Mouse (Mus musculus) kidney, postnatal 0 days (tissue): Measurements from ENCODE around the gene Mindy3. TPM values are rescaled to one million over a fixed set of nuclear protein-coding genes. Genes with fewer than 3 reads are reported as not detected.

ENCODE experiments used
- ATAC-seq: fragments of 200-750 bp; cut with Nextera tagmentation; replicated peaks from 2 replicates; pipeline ENCODE4 v1.8.0; 2017; ENCODE audit warnings: low read depth, moderate number of reproducible peaks, moderate TSS enrichment, moderate library complexity; ENCODE audit not compliant: low FRiP score
- DNase-seq: peaks from one replicate; pipeline ENCODE4 v3.0.0-alpha.2; 2016; ENCODE audit warnings: low spot score
- H3K27ac ChIP-seq: fragments of 300-500 bp; sonication (generic); 2 replicates; pipeline ENCODE4 v1.5.1; 2014; ENCODE audit warnings: mild to moderate bottlenecking
- H3K27me3 ChIP-seq: fragments of 300-500 bp; sonication (generic); 2 replicates; pipeline ENCODE4 v1.6.1; 2014; ENCODE audit warnings: low read length, mixed read lengths; ENCODE audit not compliant: insufficient read depth
- H3K36me3 ChIP-seq: fragments of 300-500 bp; sonication (generic); 2 replicates; pipeline ENCODE4 v1.6.1; 2014; ENCODE audit warnings: low read length, mixed read lengths; ENCODE audit not compliant: insufficient read depth
- H3K4me1 ChIP-seq: fragments of 300-500 bp; sonication (generic); replicated peaks from 2 replicates; pipeline ENCODE4 v1.6.1; 2014; ENCODE audit warnings: antibody characterized with exemption, low read length, mixed read lengths; ENCODE audit not compliant: insufficient read depth
- H3K4me2 ChIP-seq: fragments of 300-500 bp; sonication (generic); 2 replicates; pipeline ENCODE4 v1.6.1; 2014; ENCODE audit warnings: mild to moderate bottlenecking, low read length, moderate library complexity, mixed read lengths
- H3K4me3 ChIP-seq: fragments of 300-500 bp; sonication (generic); replicated peaks from 2 replicates; pipeline ENCODE4 v1.5.1; 2014; ENCODE audit warnings: low read depth, low read length
- H3K9ac ChIP-seq: fragments of 300-500 bp; sonication (generic); 2 replicates; pipeline ENCODE4 v1.6.1; 2014; ENCODE audit warnings: low read depth, low read length
- H3K9me3 ChIP-seq: fragments of 300-500 bp; sonication (generic); replicated peaks from 2 replicates; pipeline ENCODE4 v1.6.1; 2016; ENCODE audit warnings: low read length, inconsistent platforms, mixed read lengths
- CTCF ChIP-seq: IDR thresholded peaks from 2 replicates; pipeline ENCODE4 v1.5.1; 2016; ENCODE audit warnings: antibody characterized with exemption, low read depth, mild to moderate bottlenecking, moderate library complexity
- WGBS: fragments of 180-500 bp; shearing (Covaris S2); extraction: QIAGEN DNeasy Blood & Tissue Kit; methylation state at CpG from one replicate; pipeline ENCODE4 v1.1.7; 2014; 5-methylcytosine and 5-hydroxymethylcytosine counted together
- polyA plus RNA-seq: library from polyadenylated mRNA; unstranded; fragments of >200 nt; fragmentation: Nextera tagmentation; extraction: Ambion mirVana; gene quantifications from 2 replicates; pipeline ENCODE4 v1.2.1, GENCODE M21; 2015

Mindy3 gene
- polyA plus RNA-seq, 1 experiment from 2014 or later, result 39.5 TPM

DNA sequence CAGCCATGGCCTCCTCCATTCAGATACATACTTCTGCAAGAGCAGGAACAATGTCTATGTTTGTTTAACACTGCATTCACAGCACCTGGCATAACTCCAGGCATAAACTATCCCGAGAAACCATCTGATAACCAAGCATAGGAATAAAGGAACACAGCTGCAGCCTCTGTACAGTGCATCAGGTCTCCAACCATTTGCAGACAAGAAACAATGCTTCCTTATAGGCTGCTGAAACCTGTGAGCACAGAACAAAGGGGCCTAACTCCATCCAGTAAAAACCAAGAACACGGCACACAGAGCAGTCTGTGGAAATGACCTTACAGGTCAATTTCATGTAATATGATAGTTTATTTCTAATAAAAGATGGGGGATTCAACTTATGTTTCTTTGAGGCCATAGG is 39.0 kb downstream of the Mindy3 start:
- TF ChIP-seq CTCF, result no peak
- no peak overlapping the region for H3K27ac ChIP-seq
- DNase-seq, result peak; percentile 8
- H3K9ac ChIP-seq, result no peak overlapping the region
- no peaks in the 10 kb centered on the region for H3K36me3 ChIP-seq
- H3K4me3 ChIP-seq, result no peak overlapping the region
- H3K27me3 ChIP-seq, result no peaks in the 10 kb centered on the region
- no peak for ATAC-seq
- H3K9me3 ChIP-seq, result no peaks in the 10 kb centered on the region
- no peak overlapping the region for H3K4me2 ChIP-seq
- 23% methylated on average over 2 of the region's 2 CpGs for WGBS
- no peaks in the 10 kb centered on the region; the same call in 1 of the 2 replicates for H3K4me1 ChIP-seq

- no peak overlapping the region for H3K9ac ChIP-seq
- H3K27ac ChIP-seq, result no peak overlapping the region
- no peaks in the 10 kb centered on the region for H3K27me3 ChIP-seq
- H3K36me3 ChIP-seq, result no peaks in the 10 kb centered on the region
- no peaks in the 10 kb centered on the region for H3K9me3 ChIP-seq
- H3K4me2 ChIP-seq, result no peak overlapping the region
- H3K4me3 ChIP-seq, result no peak overlapping the region
- DNase-seq, result no peak
- no peaks in the 10 kb centered on the region; the same call in 1 of the 2 replicates for H3K4me1 ChIP-seq
- no peak for ATAC-seq
- WGBS, result 95% methylated on average over 5 of the region's 5 CpGs
- TF ChIP-seq CTCF, result no peak
Measured at GRCm38 (mm10) chr2:12378591-12378990, 40.7 kb downstream of the Mindy3 start.

DNA sequence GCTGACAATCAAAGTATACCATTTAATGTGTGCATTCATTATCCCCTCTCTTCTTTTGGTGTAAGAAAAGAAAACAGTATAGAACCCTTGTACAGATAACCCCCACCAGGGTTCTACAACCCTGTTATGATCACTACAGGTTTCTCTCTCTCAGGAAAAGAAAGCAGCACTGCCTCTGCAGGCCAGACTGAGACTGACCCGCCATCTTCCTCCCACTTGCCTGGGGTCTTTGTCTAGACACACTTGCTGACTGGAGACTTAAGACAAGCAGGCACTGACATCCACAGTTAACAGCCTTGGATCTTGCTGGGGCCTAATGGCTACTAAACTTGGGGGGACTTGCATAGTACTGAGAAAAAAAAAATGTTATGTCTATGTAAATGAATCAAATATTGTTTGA is 42.2 kb downstream of the Mindy3 start:
- Histone ChIP-seq H3K4me3 (no peak overlapping the region), H3K4me1 (no peaks in the 10 kb centered on the region), H3K27me3 (no peaks in the 10 kb centered on the region), H3K9me3 (no peaks in the 10 kb centered on the region), H3K27ac (no peak overlapping the region), H3K36me3 (no peaks in the 10 kb centered on the region), H3K4me2 (no peak overlapping the region), H3K9ac (no peak overlapping the region)
- 89% methylated on average over 1 of the region's 1 CpGs for WGBS
- no peak for TF ChIP-seq CTCF
- no peak for DNase-seq
- ATAC-seq, result no peak

DNA sequence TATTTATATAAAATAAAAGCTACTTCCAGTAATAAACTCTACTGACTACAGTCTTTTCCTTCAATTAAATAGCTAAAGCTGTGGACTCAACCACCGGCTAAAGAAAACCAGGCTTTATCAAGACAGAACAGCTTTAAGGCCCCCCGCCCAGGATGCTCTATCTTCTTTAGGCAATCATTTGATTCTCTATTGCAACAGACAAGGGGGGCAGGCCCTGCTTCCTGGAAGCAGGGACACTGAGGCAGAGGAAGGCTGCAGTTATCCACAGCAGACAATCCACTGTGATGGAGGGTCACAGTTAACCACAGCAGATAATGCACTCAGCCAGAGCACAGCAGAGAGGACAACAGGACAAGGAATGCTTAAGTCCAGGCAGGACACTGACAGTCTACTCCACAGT is 46.4 kb downstream of the Mindy3 start:
- Histone ChIP-seq H3K27ac (no peak overlapping the region), H3K4me1 (no peaks in the 10 kb centered on the region), H3K9me3 (no peaks in the 10 kb centered on the region), H3K4me3 (no peak overlapping the region), H3K9ac (no peak overlapping the region), H3K27me3 (no peaks in the 10 kb centered on the region), H3K4me2 (no peak overlapping the region), H3K36me3 (no peaks in the 10 kb centered on the region)
- TF ChIP-seq CTCF, result no peak
- DNase-seq (no peak), ATAC-seq (no peak)
- WGBS, result 96% methylated on average over 2 of the region's 2 CpGs

GRCm38 (mm10) chr2:12371401-12371800 is 47.9 kb downstream of the Mindy3 start:
- TF ChIP-seq CTCF, result no peak

DNA sequence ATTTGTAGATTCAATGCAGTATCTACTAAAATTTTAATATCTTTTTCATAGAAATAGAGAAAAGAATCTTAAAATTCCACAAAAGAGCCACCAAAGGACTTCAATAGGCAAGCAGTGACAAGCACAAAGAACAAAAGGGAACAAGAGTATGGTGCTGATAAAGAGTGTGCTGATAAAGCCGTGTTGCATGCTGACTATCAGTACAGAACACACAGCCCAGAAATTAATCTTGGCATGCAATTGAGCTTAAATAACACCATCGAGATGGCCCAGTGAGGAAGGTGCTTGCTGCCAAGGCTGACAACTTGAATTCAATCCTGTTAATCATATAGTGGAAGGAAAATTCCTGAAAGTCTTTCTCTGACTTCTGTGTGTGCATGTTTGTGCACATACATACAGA is 50.8 kb downstream of the Mindy3 start:
- no peaks in the 10 kb centered on the region for H3K4me1 ChIP-seq
- no peak overlapping the region for H3K4me3 ChIP-seq
- H3K9ac ChIP-seq, result no peak overlapping the region
- no peaks in the 10 kb centered on the region for H3K27me3 ChIP-seq
- H3K27ac ChIP-seq, result no peak overlapping the region
- no peaks in the 10 kb centered on the region for H3K9me3 ChIP-seq
- WGBS, result 91% methylated on average over 2 of the region's 2 CpGs
- no peak for TF ChIP-seq CTCF
- DNase-seq (no peak), ATAC-seq (no peak)
- no peak overlapping the region for H3K4me2 ChIP-seq
- no peaks in the 10 kb centered on the region for H3K36me3 ChIP-seq

More at GRCm38 (mm10) chr2:12371401-12371800, 47.9 kb downstream of the Mindy3 start:
- ATAC-seq (no peak), DNase-seq (no peak)
- no peak overlapping the region for H3K27ac ChIP-seq
- no peak overlapping the region for H3K4me2 ChIP-seq
- no peaks in the 10 kb centered on the region for H3K27me3 ChIP-seq
- H3K9me3 ChIP-seq, result no peaks in the 10 kb centered on the region
- 94% methylated on average over 4 of the region's 4 CpGs for WGBS
- no peak overlapping the region for H3K4me3 ChIP-seq
- H3K36me3 ChIP-seq, result no peaks in the 10 kb centered on the region
- no peak overlapping the region for H3K9ac ChIP-seq
- H3K4me1 ChIP-seq, result no peaks in the 10 kb centered on the region

GRCm38 (mm10) chr2:12368016-12368415 is 51.3 kb downstream of the Mindy3 start:
- Histone ChIP-seq H3K9ac (no peak overlapping the region), H3K4me3 (no peak overlapping the region), H3K27ac (no peak overlapping the region), H3K9me3 (no peaks in the 10 kb centered on the region), H3K4me1 (no peaks in the 10 kb centered on the region), H3K27me3 (no peaks in the 10 kb centered on the region), H3K36me3 (no peaks in the 10 kb centered on the region), H3K4me2 (no peak overlapping the region)
- DNase-seq, result no peak
- 63% methylated on average over 1 of the region's 1 CpGs for WGBS
- no peak for TF ChIP-seq CTCF
- ATAC-seq, result no peak
